Mouse (Mus musculus) C2C12 (cell line): ENCODE measurements around the gene Ankfy1. TPM values are rescaled to one million over a fixed set of nuclear protein-coding genes. Genes with fewer than 3 reads are reported as not detected.

Experiments
- H3K27me3 ChIP-seq: one replicate; pipeline ENCODE4 v1.6.1; 2011; ENCODE audit not compliant: control insufficient read depth, insufficient read depth, insufficient read length
- H3K36me3 ChIP-seq: one replicate; pipeline ENCODE4 v1.6.1; 2011; ENCODE audit not compliant: control insufficient read depth, insufficient read depth
- H3K4me3 ChIP-seq: one replicate; pipeline ENCODE4 v1.5.1; 2011; ENCODE audit warnings: mild to moderate bottlenecking, control low read depth; ENCODE audit not compliant: poor library complexity, insufficient read depth, severe bottlenecking
- H3K79me2 ChIP-seq: one replicate; pipeline ENCODE4 v1.6.1; 2011; ENCODE audit not compliant: control insufficient read depth, insufficient read depth
- H3K79me3 ChIP-seq: one replicate; pipeline ENCODE4 v1.6.1; 2011; ENCODE audit warnings: low read depth, control low read depth
- H3ac ChIP-seq: one replicate; pipeline ENCODE3; 2011; ENCODE audit warnings: low read depth; ENCODE audit not compliant: control insufficient read depth, insufficient read length
- CEBPB ChIP-seq: IDR thresholded peaks from one replicate; pipeline ENCODE4 v1.6.1; 2011; ENCODE audit warnings: low read depth, mild to moderate bottlenecking, control low read depth, moderate library complexity
- CTCF ChIP-seq: IDR thresholded peaks from one replicate; pipeline ENCODE4 v1.5.1; 2011; ENCODE audit not compliant: control insufficient read depth, insufficient read depth, insufficient read length
- FOSL1 ChIP-seq: IDR thresholded peaks from one replicate; pipeline ENCODE4 v1.8.0; 2011; ENCODE audit warnings: mild to moderate bottlenecking, low read length; ENCODE audit not compliant: poor library complexity, insufficient read depth, severe bottlenecking
- MAX ChIP-seq: IDR thresholded peaks from one replicate; pipeline ENCODE4 v1.6.1; 2011; ENCODE audit warnings: mild to moderate bottlenecking, control low read depth
- MYOD1 ChIP-seq: IDR thresholded peaks from one replicate; pipeline ENCODE4 v1.6.1; 2011; ENCODE audit warnings: low read depth; ENCODE audit not compliant: control insufficient read depth, insufficient read length
- MYOG ChIP-seq: IDR thresholded peaks from one replicate; pipeline ENCODE4 v1.6.1; 2011; ENCODE audit not compliant: control insufficient read depth, insufficient read length; ENCODE audit errors: extremely low read depth
- USF1 ChIP-seq: IDR thresholded peaks from one replicate; pipeline ENCODE4 v1.6.1; 2011; ENCODE audit warnings: low read depth, mild to moderate bottlenecking, control low read depth, moderate library complexity
- polyA plus RNA-seq: library from polyadenylated mRNA; unstranded; fragments of >200 nt; fragmentation: generic; extraction: Trizol; gene quantifications from one replicate; pipeline ENCODE4 v1.2.1, GENCODE M21; 2012; ENCODE audit warnings: missing spikeins

The Ankfy1 gene
- polyA plus RNA-seq, 1 experiment, result 15.1 TPM

DNA sequence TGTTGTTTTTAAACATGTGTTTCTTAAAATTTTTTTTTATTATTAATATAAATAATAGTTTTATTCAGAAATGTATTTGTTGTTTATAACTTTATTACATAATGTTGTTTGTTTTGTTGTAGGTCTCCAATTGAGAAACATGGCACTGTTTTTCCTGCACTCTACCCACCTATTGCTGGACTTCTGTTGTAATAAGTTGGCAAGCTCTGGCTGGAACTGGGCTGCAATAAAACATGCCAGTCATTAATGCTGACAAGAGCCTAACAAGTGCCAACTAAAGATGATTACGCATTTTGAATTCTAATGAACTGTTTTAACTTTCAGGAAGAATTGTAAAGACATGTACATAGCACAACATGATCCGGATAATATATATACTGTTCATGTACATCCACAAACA lies 6.4 kb upstream of the Ankfy1 start:
- Histone ChIP-seq H3K79me3 (no peaks in the 10 kb centered on the region), H3K27me3 (no peaks in the 10 kb centered on the region), H3ac (no peak overlapping the region), H3K79me2 (no peaks in the 10 kb centered on the region), H3K4me3 (no peak overlapping the region), H3K36me3 (peaks cover 13% of the 10 kb centered on the region)
- TF ChIP-seq CTCF, result no peak
- TF ChIP-seq CEBPB, result no peak
- no peak for TF ChIP-seq MYOG
- TF ChIP-seq FOSL1, result no peak
- TF ChIP-seq USF1, result no peak
- no peak for TF ChIP-seq MYOD1
- no peak for TF ChIP-seq MAX

DNA sequence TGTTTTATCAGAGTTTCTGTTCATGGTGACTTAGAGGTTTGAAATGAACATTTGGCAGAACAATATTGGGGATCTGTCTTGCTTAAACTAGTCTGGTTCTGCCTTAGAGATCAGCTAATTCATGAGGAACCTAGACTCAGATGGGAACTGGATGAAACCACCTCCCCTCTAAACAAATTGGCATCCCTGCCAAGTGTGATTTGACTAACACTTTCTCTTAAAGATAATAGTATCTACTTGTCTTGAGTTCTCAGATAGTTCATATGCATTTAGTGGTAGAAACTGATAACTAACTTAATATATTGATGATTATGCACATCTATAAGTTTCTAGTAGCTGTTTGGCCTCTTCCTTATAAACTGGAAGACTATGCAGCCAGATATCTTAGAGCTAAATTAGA lies 3.1 kb upstream of the Ankfy1 start:
- H3ac ChIP-seq, result no peak overlapping the region

DNA sequence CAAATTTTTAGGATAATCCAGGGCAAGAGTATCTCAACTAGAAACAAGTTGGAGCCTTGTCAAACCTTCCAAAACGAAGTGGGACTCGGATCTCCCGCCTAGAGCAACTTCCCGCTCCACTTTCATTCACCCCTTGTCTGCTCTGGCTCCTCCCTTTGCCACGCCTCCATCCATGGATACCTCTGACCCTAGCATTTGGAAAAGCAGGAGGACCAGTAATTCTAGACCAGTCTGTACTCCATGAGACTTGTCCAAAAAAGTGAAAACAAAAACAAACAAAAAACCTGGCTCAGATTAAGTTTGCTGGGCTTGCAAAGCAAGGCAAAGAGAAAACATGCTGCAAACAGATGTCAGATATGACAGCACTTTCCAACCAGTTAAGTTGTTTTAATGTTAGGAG lies 1.6 kb upstream of the Ankfy1 start:
- H3K79me3 ChIP-seq, result peaks cover 29% of the 10 kb centered on the region
- no peak overlapping the region for H3ac ChIP-seq
- peaks cover 34% of the 10 kb centered on the region for H3K79me2 ChIP-seq
- H3K27me3 ChIP-seq, result no peaks in the 10 kb centered on the region
- peaks cover 11% of the 10 kb centered on the region for H3K36me3 ChIP-seq
- no peak overlapping the region for H3K4me3 ChIP-seq
- TF ChIP-seq MYOG (no peak), CEBPB (no peak), MYOD1 (no peak), USF1 (no peak), CTCF (no peak), MAX (no peak), FOSL1 (no peak)

More for the DNA sequence above, 3.1 kb upstream of the Ankfy1 start:
- peaks cover 19% of the 10 kb centered on the region for H3K79me2 ChIP-seq
- H3K79me3 ChIP-seq, result peaks cover 16% of the 10 kb centered on the region
- H3K27me3 ChIP-seq, result no peaks in the 10 kb centered on the region
- H3K36me3 ChIP-seq, result peaks cover 13% of the 10 kb centered on the region
- no peak overlapping the region for H3K4me3 ChIP-seq
- no peak for TF ChIP-seq MYOD1
- TF ChIP-seq CTCF, result no peak
- TF ChIP-seq FOSL1, result no peak
- TF ChIP-seq USF1, result no peak
- TF ChIP-seq MYOG, result no peak
- TF ChIP-seq CEBPB, result no peak
- TF ChIP-seq MAX, result no peak

DNA sequence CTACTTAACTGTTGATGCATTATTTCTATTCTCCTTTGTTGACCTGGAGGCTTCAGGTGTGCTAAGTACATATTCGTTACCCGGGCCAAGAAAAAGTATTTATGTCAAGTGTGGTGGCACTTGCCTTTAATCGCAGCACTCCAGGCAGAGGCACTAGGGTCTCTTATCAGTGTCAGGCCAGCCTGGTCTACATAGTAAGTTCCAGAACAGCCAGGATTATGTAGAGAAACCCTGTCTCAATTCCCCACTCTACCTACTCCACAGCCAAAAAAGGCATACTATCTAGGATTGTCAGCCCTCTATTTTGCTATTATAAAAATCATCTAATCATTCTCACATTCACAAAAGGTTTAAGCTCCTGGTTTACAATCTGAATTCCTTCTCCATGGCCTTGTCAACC lies 691 bp upstream of the Ankfy1 start:
- H3ac ChIP-seq, result no peak overlapping the region
- peak overlapping the region; percentile 90 for H3K4me3 ChIP-seq
- TF ChIP-seq MYOD1 (no peak), CEBPB (no peak), FOSL1 (no peak), MAX (no peak), MYOG (no peak), USF1 (no peak), CTCF (no peak)
- no peaks in the 10 kb centered on the region for H3K27me3 ChIP-seq
- H3K36me3 ChIP-seq, result peaks cover 11% of the 10 kb centered on the region
- H3K79me3 ChIP-seq, result peaks cover 37% of the 10 kb centered on the region
- peaks cover 43% of the 10 kb centered on the region for H3K79me2 ChIP-seq

DNA sequence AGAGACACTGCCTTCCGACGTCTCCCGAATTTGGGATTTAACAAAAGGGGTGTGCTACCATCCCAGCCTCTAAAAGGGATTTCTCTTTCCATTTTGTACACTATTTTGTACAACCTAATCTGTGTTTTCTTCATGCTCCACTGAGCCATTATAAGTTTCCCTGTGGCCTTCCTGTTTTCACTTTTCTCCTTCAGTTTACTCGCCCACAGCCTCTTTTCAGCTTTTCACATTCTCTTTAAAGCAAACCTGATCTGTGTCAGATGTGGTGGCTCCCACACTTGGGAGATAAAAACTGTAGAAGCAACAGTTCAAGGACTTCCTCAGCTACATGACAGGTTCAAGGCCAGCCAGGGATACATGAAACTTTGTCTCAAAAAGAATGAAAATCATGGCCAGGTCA lies 2.5 kb downstream of the Ankfy1 start:
- Histone ChIP-seq H3K4me3 (no peak overlapping the region), H3K27me3 (no peaks in the 10 kb centered on the region), H3K36me3 (peaks cover 24% of the 10 kb centered on the region), H3K79me2 (peaks cover 76% of the 10 kb centered on the region), H3K79me3 (peaks cover 70% of the 10 kb centered on the region), H3ac (no peak overlapping the region)
- no peak for TF ChIP-seq FOSL1
- TF ChIP-seq MYOG, result no peak
- no peak for TF ChIP-seq USF1

DNA sequence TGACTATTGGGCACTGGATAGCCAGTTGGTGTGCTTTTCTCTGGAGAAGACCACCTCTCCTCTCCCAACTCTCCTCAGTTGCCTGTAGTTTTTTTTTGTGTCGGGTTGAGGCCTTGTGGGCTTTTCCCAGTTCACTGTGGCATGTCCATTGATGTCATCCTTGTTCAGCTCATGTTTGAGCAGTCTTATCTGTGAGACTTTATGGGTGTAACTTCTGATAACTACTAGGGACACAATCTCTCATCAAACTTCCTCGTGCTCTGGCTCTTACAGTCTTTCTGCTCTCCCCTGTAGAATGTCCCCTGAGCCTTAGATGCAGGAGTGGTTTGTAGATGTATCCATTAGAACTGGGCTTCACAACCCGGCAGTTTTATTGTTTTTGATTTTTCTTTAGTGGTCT lies 5.2 kb downstream of the Ankfy1 start:
- no peak overlapping the region for H3K4me3 ChIP-seq
- peaks cover 24% of the 10 kb centered on the region for H3K36me3 ChIP-seq
- no peaks in the 10 kb centered on the region for H3K27me3 ChIP-seq
- H3K79me3 ChIP-seq, result peaks cover 95% of the 10 kb centered on the region
- peaks cover 100% of the 10 kb centered on the region for H3K79me2 ChIP-seq
- TF ChIP-seq MAX (no peak), MYOD1 (no peak), CEBPB (no peak), USF1 (no peak), FOSL1 (no peak), CTCF (no peak), MYOG (no peak)
- H3ac ChIP-seq, result no peak overlapping the region
